Mouse (Mus musculus): ENCODE measurements around the gene Dtl.

Dtl gene

DNA sequence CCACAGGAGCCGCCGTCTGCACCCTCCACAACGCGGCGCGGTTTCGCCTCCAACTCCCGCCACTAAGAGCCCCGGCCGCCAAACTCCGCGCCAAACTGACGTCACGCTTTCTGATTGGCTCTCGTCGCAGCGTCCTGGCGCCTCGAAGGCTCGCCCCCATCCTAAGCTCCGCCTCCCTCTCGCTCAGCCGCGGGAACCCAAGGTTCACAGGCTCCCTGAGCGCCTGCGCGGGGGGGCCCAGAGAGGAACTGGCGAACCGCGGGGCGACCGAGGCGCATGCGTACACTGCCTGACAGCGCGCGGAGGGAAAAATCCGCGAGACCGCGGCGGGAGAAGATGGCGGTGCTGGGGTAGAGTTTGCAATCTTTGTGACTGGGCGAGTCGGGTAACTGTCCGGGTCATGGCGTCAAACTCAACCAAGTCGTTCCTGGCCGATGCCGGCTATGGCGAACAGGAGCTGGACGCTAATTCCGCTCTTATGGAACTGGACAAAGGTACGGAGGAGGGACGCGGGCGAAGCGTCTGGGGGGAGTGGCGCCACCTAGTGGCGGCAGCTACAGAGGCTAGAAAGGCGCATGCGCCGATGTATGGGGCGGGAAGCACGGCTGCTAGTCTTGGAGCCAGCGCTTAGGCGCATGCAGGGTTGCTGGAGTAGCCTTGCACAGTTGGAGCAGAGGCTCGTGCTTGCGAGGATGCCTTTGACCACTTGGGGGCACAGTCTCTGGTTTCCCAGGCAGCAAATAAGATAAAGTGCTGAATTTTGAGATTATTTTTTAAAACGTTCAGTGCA is at the start of gene Dtl, which contains the start of gene Ints7:
Dtl (minus strand) TSS at position 87 of the 790 bp plus-strand sequence.
Ints7 (plus strand) TSS at position 179 of the 790 bp plus-strand sequence.
- peak; percentile 99 for DNase-seq

GRCm38 (mm10) chr1:191625026-191625425 is 49.7 kb upstream of the Dtl start:
- DNase-seq: no peak

- DNase-seq: no peak
Measured at GRCm38 (mm10) chr1:191624492-191624891, 49.1 kb upstream of the Dtl start.

GRCm38 (mm10) chr1:191622801-191623200 is 47.5 kb upstream of the Dtl start:
- no peak for DNase-seq

- DNase-seq: no peak
Measured at GRCm38 (mm10) chr1:191621096-191621495, 45.8 kb upstream of the Dtl start.

DNA sequence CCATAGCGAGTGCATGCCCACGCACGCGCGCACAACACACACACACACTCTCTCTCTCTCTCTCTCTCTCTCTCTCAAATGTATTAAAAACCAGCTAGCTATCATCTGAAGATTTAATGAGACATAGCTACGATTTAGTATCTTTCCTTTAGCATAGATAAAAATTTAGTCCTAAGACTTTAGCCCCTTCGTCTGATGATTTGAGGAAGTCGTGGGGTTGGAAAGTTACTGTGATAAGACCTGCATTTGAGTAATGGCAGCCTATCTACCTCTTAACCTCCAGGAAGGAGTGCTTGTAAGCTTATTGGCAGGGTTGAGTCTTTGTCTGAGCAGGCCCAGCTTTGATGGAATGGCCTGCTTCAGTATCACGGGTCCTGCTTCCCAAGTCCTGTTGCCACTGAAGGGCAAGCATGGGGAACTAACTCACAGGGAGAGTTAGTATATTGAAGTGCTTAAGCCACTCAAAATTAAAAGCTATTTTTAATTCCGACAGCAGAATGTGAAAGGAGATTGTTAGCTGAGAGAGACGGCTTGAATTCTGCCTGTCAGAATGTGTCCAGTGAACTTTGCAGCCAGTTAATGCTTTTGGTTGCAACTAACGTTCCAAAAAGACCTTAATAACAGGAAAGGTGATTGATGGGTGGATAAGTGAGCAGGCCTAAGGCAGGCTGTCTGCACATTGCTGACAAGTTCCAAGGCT is 42.9 kb upstream of the Dtl start:
- no peak for DNase-seq

GRCm38 (mm10) chr1:191617589-191617988 is 42.2 kb upstream of the Dtl start:
- no peak for DNase-seq

GRCm38 (mm10) chr1:191616245-191616644 is 40.9 kb upstream of the Dtl start:
- DNase-seq: no peak

DNA sequence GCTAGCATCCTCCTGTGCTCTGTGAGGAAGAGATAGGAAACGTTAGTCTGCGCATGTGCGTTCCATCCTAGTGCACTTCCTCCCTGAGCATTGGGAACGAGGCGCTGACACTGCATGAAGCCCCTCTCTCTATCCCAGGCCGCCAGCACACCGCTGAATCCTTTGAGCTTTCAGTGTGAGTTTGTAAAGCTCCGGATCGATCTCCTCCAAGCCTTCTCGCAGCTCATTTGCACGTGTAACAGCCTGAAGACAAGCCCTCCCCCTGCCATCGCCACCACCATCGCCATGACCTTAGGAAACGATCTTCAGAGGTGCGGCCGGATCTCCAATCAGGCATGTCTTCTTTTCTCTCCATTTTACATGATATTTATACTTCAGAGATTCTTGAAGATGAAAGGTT is 37.5 kb upstream of the Dtl start:
- no peak for DNase-seq

DNA sequence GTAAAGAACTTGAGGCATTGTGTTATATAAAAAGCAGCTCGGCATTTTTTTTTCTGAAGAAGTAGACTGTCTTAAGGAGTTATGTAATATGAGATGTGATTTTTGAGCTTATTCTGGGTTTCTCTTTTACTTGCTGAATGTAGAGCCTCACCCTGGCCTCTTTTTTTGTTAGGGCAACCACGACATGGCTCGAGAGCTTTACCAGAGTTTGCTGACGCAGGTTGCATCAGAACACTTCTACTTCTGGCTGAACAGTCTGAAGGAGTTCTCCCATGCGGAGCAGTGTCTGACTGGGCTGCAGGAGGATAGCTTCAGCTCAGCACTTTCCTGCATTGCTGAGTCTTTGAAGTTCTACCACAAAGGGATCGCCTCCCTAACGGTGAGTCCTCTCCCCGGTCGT is 36.3 kb upstream of the Dtl start:
- DNase-seq: no peak

GRCm38 (mm10) chr1:191610357-191610756 is 35.0 kb upstream of the Dtl start:
- no peak for DNase-seq

DNA sequence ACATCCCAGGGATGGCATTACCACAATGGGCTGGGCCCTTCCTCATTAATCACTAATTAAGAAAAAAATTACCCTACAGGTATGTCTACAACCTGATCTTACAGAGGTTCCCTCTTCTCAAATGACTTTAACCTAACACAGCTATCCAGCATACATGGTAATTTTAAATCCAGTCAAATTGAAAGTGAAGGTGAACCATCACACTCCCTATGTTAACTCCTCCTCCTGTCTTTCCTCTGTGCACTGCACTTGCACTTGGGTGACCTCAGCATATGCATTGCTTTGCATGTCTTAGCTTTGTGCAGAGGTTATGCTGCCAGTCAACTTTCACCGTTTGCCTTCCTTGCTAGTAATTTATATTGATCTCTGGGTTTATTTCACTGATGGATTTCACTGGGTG is 34.2 kb upstream of the Dtl start:
- DNase-seq: no peak

GRCm38 (mm10) chr1:191609051-191609450 is 33.7 kb upstream of the Dtl start:
- no peak for DNase-seq

- DNase-seq: no peak
Measured at GRCm38 (mm10) chr1:191604690-191605089, 29.3 kb upstream of the Dtl start.

GRCm38 (mm10) chr1:191599210-191599609 is 23.9 kb upstream of the Dtl start:
- DNase-seq: no peak

DNA sequence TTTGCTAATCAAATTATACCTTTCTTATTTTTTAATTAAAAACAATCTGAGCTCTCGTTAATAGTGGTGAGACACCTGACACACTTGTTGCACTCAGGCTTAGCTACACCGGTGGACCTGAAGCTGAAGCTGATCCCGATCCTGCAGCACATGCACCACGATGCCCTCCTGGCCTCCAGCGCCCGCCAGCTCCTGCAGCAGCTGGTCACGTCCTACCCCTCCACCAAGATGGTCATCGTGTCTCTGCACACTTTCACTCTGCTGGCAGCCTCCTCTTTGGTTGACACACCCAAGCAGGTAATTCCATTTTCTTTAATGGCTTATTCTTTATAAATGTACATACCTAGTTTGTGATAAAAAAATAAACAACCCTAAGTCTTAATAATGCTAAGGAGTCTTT is 20.7 kb upstream of the Dtl start:
- no peak for DNase-seq

DNA sequence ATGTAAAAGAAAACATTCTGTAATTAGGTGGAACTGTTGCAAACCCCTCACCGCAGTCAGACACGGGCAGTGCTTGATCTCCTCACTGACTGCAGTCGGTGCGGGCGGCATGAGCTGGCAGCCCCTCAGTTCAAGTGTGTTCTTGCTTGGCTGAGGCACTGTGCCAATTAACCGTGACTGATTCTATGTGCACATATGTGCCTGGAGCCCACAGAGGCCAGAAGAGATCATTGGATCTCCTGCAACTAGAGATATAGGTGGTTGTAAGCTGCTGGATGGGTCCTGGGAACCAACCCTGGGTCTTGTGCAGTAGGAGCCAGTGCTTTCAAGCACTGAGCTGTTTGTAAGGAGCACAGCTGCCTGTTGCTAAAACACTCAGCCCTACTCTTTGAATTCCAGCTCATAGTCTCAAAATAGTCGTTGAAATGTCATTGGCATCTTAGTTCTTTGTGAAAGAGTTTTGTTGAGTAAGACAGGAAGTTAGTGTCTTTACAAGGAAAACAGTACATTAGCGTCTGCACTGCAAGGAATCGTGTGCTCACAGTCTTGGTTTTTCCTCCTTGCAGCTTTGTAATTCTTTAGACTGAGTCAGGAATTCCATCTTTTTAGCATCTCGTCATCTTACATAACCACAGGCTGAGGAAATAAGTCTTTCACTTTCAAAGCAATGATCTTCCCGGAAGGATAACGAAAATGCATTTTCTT is 16.8 kb upstream of the Dtl start:
- no peak for DNase-seq

- DNase-seq: no peak
Measured at GRCm38 (mm10) chr1:191588749-191589148, 13.4 kb upstream of the Dtl start.

DNA sequence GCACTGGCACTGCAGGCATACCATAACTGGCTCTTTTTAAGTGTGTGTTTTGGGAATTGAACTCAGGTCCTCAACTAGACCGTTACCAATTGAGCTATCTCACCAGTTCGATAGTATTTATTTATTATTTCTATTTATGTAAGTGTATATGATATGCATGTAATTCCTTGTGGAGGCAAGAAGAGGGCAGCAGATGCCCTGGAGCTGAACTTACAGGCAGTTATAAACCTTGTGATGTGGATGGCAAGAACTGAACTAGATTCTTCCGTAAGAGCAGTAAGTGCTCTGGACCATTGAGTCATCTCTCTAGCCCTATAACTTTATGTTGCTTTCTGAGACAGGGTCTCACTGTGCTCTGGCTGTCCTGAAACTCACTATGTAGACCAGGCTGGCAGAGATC is 11.7 kb upstream of the Dtl start:
- no peak for DNase-seq

GRCm38 (mm10) chr1:191585704-191586103 is 10.4 kb upstream of the Dtl start:
- no peak for DNase-seq

- DNase-seq: no peak
Measured at GRCm38 (mm10) chr1:191584483-191584882, 9.1 kb upstream of the Dtl start.

GRCm38 (mm10) chr1:191583836-191584235 is 8.5 kb upstream of the Dtl start:
- no peak for DNase-seq

- no peak for DNase-seq
Measured at GRCm38 (mm10) chr1:191581641-191582040, 6.3 kb upstream of the Dtl start.

DNA sequence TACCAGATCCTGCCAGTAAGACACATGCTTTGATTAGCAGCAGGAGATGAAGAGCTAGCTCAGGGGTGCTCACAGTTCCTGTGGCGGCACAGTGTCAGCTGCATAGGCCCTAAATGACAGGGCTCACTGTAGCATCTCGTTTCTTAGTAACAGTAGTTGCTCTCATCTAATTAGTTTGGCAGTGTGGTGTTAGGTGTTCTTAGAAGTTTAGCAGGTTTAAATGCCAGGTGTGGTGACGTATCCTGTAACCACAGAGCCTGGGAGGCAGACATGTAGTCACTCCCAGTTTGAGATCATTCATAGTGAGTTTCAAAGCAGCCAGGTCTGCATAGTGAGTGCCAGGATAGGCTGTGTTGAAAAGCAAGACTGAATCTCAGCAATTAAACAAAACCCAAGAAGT is 4.2 kb upstream of the Dtl start:
- no peak for DNase-seq
